Mouse (Mus musculus): Measurements from ENCODE around the gene Tmem201.

- TF ChIP-seq POLR2A (IDR thresholded peaks at IDR 0.05; ENCODE audit: borderline replicate concordance, extremely low read depth, insufficient read depth, insufficient read length, poor library complexity, severe bottlenecking): no peak
- TF ChIP-seq CTCF (IDR thresholded peaks at IDR 0.05; ENCODE audit: borderline replicate concordance, extremely low read depth, insufficient read depth, insufficient read length): no peak
Observed at GRCm38 (mm10) chr4:149705298-149705697, 32.5 kb downstream of the Tmem201 start.
